Mouse (Mus musculus): ENCODE data around the gene Plekha5. TPM values are rescaled to one million over a fixed set of nuclear protein-coding genes. Genes with fewer than 3 reads are reported as not detected.
A peak's percentile ranks its signal among the peaks of the same experiment; 100 is the strongest.
"Not testable (repeated sequence)": the region's sequence is repeated elsewhere in the genome, so short reads cannot be mapped to it uniquely, and the experiment has no call there.

Gene Plekha5
- polyA plus RNA-seq, 1 experiment from 2014 or later = 39.9 TPM

DNA sequence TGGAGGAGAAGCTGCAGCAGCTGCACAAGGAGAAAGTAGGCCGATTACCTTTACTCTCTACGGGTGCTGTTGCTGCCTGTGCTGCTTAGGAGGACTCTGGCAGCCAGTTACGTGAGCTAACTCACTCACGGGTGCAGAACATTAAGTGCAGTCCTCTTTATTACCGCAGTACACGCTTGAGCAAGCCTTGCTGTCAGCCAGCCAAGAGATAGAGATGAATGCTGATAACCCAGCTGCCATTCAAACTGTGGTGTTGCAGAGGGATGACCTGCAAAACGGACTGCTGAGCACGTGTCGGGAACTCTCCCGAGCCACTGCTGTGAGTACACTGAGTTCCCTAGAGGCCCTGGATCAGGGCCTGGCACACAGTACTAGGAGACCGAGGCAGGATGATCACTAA is 146.3 kb downstream of the Plekha5 start:
- WGBS = 67% methylated on average over 11 of the region's 11 CpGs
- Histone ChIP-seq H3K36me3 (peaks cover 56% of the 10 kb centered on the region), H3K4me2 (replicated peaks) (no peak overlapping the region), H3K27ac (no peak overlapping the region), H3K4me1 (replicated peaks) (no peaks in the 10 kb centered on the region), H3K4me3 (replicated peaks) (no peak overlapping the region), H3K9me3 (no peaks in the 10 kb centered on the region), H3K27me3 (no peaks in the 10 kb centered on the region), H3K9ac (replicated peaks) (no peak overlapping the region)
- ATAC-seq = peak; percentile 56

DNA sequence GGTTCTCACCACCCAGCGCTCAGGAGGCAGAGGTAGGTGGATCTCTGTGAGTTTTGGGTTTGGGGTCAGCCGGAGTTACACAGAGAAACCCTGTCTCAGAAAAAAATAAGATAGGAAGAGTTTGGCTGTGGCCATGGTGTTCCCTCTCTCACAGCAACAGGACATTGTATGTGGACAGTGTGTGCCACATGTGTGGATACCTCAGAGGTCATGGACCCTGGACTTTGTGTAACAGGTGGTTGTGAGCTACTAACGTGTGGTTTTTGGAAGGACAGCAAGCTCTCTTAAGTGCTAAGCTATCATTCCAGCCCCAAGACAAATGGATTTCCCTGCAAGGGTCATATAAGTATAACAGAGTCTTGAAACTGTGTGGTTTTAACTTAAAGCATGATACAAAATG is 151.1 kb downstream of the Plekha5 start:
- 97% methylated on average over 3 of the region's 3 CpGs for WGBS
- no peaks in the 10 kb centered on the region for H3K4me1 ChIP-seq (replicated peaks)

GRCm38 (mm10) chr6:140576133-140576532 is 152.3 kb downstream of the Plekha5 start:
- Histone ChIP-seq H3K27ac (no peak overlapping the region), H3K9me3 (no peaks in the 10 kb centered on the region), H3K27me3 (no peaks in the 10 kb centered on the region), H3K4me2 (replicated peaks) (no peak overlapping the region), H3K9ac (replicated peaks) (no peak overlapping the region), H3K4me3 (replicated peaks) (no peak overlapping the region), H3K36me3 (peaks cover 72% of the 10 kb centered on the region), H3K4me1 (replicated peaks) (no peaks in the 10 kb centered on the region)
- 95% methylated on average over 8 of the region's 8 CpGs for WGBS
- no peak for ATAC-seq

More for the DNA sequence above, 151.1 kb downstream of the Plekha5 start:
- H3K27me3 ChIP-seq = no peaks in the 10 kb centered on the region
- peaks cover 77% of the 10 kb centered on the region for H3K36me3 ChIP-seq
- no peaks in the 10 kb centered on the region for H3K9me3 ChIP-seq
- no peak overlapping the region for H3K27ac ChIP-seq
- no peak overlapping the region for H3K4me3 ChIP-seq (replicated peaks)
- ATAC-seq = no peak
- H3K9ac ChIP-seq (replicated peaks) = no peak overlapping the region
- H3K4me2 ChIP-seq (replicated peaks) = no peak overlapping the region

GRCm38 (mm10) chr6:140576961-140577821 is 153.3 kb downstream of the Plekha5 start:
- 77% methylated on average over 18 of the region's 18 CpGs for WGBS
- Histone ChIP-seq H3K27ac (no peak overlapping the region), H3K36me3 (peaks cover 62% of the 10 kb centered on the region)

DNA sequence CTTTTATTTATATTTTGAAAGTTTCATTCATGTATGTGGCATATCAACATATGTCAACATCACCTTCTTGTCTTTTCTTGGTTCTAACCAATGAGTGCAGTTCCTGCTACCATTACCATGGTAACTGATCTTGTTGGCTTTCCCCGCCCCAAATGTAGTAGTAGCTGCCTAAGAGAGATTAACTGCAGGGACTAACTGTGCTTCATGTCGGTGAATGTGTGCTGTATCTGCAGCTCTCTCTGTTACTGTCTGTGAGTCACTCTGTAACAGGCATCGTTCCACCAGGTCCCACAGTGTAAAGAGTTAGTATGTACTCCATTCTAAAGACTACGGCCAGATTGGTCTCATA is 153.9 kb downstream of the Plekha5 start:
- Histone ChIP-seq H3K27me3 (no peaks in the 10 kb centered on the region), H3K36me3 (peaks cover 60% of the 10 kb centered on the region), H3K4me1 (replicated peaks) (no peaks in the 10 kb centered on the region), H3K27ac (no peak overlapping the region), H3K4me3 (replicated peaks) (no peak overlapping the region), H3K9ac (replicated peaks) (no peak overlapping the region), H3K9me3 (no peaks in the 10 kb centered on the region), H3K4me2 (replicated peaks) (no peak overlapping the region)
- 89% methylated on average over 4 of the region's 4 CpGs for WGBS
- no peak for ATAC-seq

More at GRCm38 (mm10) chr6:140576961-140577821, 153.3 kb downstream of the Plekha5 start:
- Histone ChIP-seq H3K9me3 (no peaks in the 10 kb centered on the region), H3K4me2 (replicated peaks) (no peak overlapping the region), H3K9ac (replicated peaks) (no peak overlapping the region), H3K4me3 (replicated peaks) (no peak overlapping the region), H3K27me3 (no peaks in the 10 kb centered on the region), H3K4me1 (replicated peaks) (no peaks in the 10 kb centered on the region)
- no peak for ATAC-seq

DNA sequence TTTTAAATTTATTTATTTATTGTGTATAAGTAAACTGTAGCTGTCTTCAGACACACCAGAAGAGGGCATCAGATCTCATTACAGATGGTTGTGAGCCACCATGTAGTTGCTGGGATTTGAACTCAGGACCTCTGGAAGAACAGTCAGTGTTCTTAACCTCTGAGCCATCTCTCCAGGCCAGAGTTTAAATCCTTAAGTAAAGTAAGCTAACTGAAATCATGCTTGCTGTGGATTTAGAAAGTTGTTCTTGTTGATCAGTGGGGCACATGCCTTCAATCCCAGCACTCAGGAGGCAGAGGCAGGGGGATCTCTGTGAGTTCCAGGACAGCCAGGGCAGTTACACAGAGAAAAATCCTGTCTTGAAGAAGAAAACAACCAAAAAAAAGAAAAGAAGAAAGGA is 155.1 kb downstream of the Plekha5 start:
- not testable (repeated sequence) for H3K9me3 ChIP-seq; H3K9ac ChIP-seq (replicated peaks); H3K4me2 ChIP-seq (replicated peaks); H3K4me3 ChIP-seq (replicated peaks); ATAC-seq; H3K27ac ChIP-seq; H3K4me1 ChIP-seq (replicated peaks); H3K27me3 ChIP-seq
- peaks cover 59% of the 10 kb centered on the region for H3K36me3 ChIP-seq

DNA sequence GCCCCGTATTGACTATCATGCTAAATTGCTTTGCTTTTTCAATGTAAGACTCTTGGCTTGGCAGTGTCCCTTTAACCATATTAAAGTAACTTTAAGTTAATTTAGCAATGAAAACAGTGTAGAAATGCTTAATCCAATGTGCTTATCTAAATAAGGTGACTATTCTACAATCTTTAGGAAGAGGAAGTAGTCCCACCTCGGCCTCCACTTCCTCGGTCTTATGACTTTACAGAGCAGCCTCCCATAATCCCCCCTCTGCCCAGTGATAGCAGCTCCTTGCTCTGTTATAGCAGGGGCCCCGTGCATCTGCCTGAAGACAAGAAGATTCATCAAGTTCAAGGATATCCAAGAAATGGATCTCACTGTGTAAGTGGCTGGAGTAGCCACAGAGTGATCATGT is 156.3 kb downstream of the Plekha5 start:
- Histone ChIP-seq H3K4me3 (replicated peaks) (no peak overlapping the region), H3K9ac (replicated peaks) (no peak overlapping the region), H3K36me3 (peaks cover 52% of the 10 kb centered on the region), H3K9me3 (no peaks in the 10 kb centered on the region), H3K4me2 (replicated peaks) (no peak overlapping the region), H3K27ac (no peak overlapping the region), H3K4me1 (replicated peaks) (no peaks in the 10 kb centered on the region), H3K27me3 (no peaks in the 10 kb centered on the region)
- WGBS = 88% methylated on average over 4 of the region's 4 CpGs
- ATAC-seq = no peak

GRCm38 (mm10) chr6:140586714-140587259 is 162.9 kb downstream of the Plekha5 start:
- H3K9ac ChIP-seq (replicated peaks) = no peak overlapping the region
- H3K9me3 ChIP-seq = no peaks in the 10 kb centered on the region
- H3K4me1 ChIP-seq (replicated peaks) = no peaks in the 10 kb centered on the region
- 85% methylated on average over 8 of the region's 8 CpGs for WGBS
- no peak for ATAC-seq
- H3K4me3 ChIP-seq (replicated peaks) = no peak overlapping the region
- peaks cover 78% of the 10 kb centered on the region for H3K36me3 ChIP-seq
- no peak overlapping the region for H3K4me2 ChIP-seq (replicated peaks)
- H3K27me3 ChIP-seq = no peaks in the 10 kb centered on the region
- no peak overlapping the region for H3K27ac ChIP-seq

- H3K4me2 ChIP-seq (replicated peaks) = no peak overlapping the region
- H3K4me3 ChIP-seq (replicated peaks) = no peak overlapping the region
- whole genome bisulfite sequencing = 89% methylated on average over 5 of the region's 5 CpGs
- H3K27ac ChIP-seq = no peak overlapping the region
- no peaks in the 10 kb centered on the region for H3K9me3 ChIP-seq
- H3K36me3 ChIP-seq = peaks cover 90% of the 10 kb centered on the region
- H3K4me1 ChIP-seq (replicated peaks) = no peaks in the 10 kb centered on the region
- ATAC-seq = no peak
- H3K9ac ChIP-seq (replicated peaks) = no peak overlapping the region
- H3K27me3 ChIP-seq = no peaks in the 10 kb centered on the region
Measured at GRCm38 (mm10) chr6:140591331-140591730, 167.5 kb downstream of the Plekha5 start.

GRCm38 (mm10) chr6:140592713-140593112 is 168.9 kb downstream of the Plekha5 start:
- Histone ChIP-seq H3K27me3 (no peaks in the 10 kb centered on the region), H3K36me3 (peaks cover 81% of the 10 kb centered on the region), H3K27ac (no peak overlapping the region), H3K4me3 (replicated peaks) (no peak overlapping the region), H3K9ac (replicated peaks) (no peak overlapping the region), H3K4me2 (replicated peaks) (no peak overlapping the region), H3K9me3 (no peaks in the 10 kb centered on the region), H3K4me1 (replicated peaks) (peaks cover 9% of the 10 kb centered on the region)
- 90% methylated on average over 8 of the region's 8 CpGs for WGBS
- no peak for ATAC-seq

DNA sequence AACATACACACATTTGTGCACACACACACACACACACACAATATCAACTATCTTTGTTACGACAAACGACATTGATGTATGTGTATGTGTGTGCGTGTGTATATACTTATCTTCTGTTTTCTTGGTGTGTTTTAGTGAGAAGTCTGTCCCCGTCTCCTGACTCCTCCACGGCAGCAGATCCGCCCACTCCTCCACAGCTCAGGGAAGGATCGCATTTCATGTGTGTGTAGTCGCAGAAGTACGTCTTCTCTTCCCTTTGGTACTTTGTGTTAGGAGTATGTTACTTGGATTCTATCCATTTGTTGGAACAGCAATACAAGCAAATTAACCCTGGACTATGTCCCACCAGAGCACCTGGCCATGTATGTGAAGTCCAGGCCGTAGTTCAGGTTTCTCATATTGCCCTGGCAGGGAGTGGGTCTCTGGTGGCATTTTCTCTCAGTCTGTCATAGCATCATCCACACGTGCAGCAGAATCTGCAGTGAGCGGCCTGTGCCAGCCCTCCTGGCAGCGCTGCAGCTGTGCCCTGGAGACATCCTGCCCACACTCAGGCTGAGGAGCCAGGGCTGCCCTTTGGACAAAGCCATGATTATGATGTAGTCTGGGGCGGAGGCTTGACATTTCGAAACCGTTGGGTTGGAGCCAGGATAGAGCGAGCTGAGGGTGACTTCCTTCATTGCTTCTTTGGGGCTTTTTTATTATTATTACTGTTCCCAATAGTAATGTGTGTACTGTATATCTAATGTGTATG is 169.7 kb downstream of the Plekha5 start:
- 89% methylated on average over 17 of the region's 17 CpGs for WGBS
- Histone ChIP-seq H3K4me1 (replicated peaks) (peaks cover 18% of the 10 kb centered on the region), H3K27me3 (no peaks in the 10 kb centered on the region), H3K27ac (no peak overlapping the region), H3K9ac (replicated peaks) (no peak overlapping the region), H3K4me3 (replicated peaks) (no peak overlapping the region), H3K9me3 (no peaks in the 10 kb centered on the region), H3K4me2 (replicated peaks) (no peak overlapping the region), H3K36me3 (peaks cover 72% of the 10 kb centered on the region)
- no peak for ATAC-seq

DNA sequence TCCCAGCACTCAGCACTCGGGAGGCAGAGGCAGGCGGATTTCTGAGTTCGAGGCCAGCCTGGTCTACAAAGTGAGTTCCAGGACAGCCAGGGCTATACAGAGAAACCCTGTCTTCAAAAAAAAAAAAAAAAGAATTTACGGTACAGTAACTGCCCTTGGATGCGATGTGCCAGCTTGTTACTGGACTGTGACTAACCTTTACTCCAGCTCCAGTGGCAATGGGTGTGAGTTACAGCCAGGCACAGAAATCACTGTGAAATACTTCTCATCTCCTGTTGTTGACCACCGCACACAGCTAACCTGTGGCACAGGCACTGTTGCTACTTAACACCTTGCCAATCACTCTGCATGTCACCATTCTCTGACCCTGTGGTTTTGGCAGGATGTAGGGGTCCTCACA is 171.7 kb downstream of the Plekha5 start:
- not testable (repeated sequence) for H3K27me3 ChIP-seq; H3K4me3 ChIP-seq (replicated peaks); ATAC-seq; H3K9ac ChIP-seq (replicated peaks); H3K9me3 ChIP-seq; H3K27ac ChIP-seq; H3K4me2 ChIP-seq (replicated peaks)
- Histone ChIP-seq H3K4me1 (replicated peaks) (peaks cover 20% of the 10 kb centered on the region), H3K36me3 (peaks cover 59% of the 10 kb centered on the region)
- WGBS = 98% methylated on average over 6 of the region's 6 CpGs
